ENCODE assay signal across 13 mouse cellular contexts in the genomic region with DNA sequence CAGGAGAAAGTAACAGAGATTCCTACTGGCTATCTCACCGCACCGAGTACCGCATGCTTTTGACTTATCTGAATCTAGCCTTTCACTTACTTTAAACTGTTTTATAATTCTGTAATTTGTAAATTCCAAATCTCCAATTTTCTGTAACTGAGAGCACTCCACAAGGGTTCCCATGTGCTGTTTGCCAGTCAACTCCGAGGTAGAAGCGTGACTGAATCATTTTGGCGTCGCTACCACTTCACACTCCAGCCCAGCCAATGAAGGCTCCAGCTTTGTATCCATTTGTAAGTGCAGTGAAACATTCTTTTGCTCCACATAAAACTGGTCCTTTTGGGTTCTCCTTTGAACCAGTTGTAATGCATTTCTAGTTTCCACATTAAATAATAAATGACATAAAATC.
"Had no signal": no experiment of that assay in that cellular context is flagged by ENCODE, and none has a peak within 500 bp of the region (broad histone marks: within the 10 kb centered on the region; RNA-seq: fewer than 3 reads in every experiment).

No protein-coding gene starts in this region.

- H3K9me3 ChIP-seq: liver, embryonic 15.5 days; midbrain, embryonic 12.5 days; neural tube, embryonic 13.5 days had no signal

- H3K4me1 ChIP-seq: liver, embryonic 15.5 days had no signal

- H3K27me3 ChIP-seq: liver, embryonic 15.5 days; midbrain, embryonic 12.5 days had no signal

- H3K4me3 ChIP-seq: layer of hippocampus, adult 2 months; liver, embryonic 15.5 days; midbrain, embryonic 12.5 days; neural tube, embryonic 13.5 days had no signal

- H3K27ac ChIP-seq: layer of hippocampus, adult 2 months; liver, embryonic 15.5 days; midbrain, embryonic 12.5 days; neural tube, embryonic 13.5 days had no signal

- ATAC-seq: lung, postnatal 0 days; midbrain, embryonic 16.5 days had no signal

- H3K4me2 ChIP-seq: liver, embryonic 11.5 days; liver, embryonic 15.5 days; midbrain, embryonic 12.5 days; neural tube, embryonic 13.5 days had no signal

- H3K36me3 ChIP-seq: liver, embryonic 15.5 days; midbrain, embryonic 12.5 days; neural tube, embryonic 13.5 days had no signal

- DNase-seq: kidney, adult 18-20 months; left cerebral cortex, postnatal 4 days; lung, adult 2 months; lung, postnatal 36 days; right cerebral cortex, postnatal 25 days; thymus, postnatal 4 days had no signal

- H3K9ac ChIP-seq: liver, embryonic 15.5 days; midbrain, embryonic 12.5 days; neural tube, embryonic 13.5 days had no signal
